Mouse (Mus musculus): ENCODE measurements around the gene Olfr237-ps1.
"Not testable (repeated sequence)": the region's sequence is repeated elsewhere in the genome, so short reads cannot be mapped to it uniquely, and the experiment has no call there.

DNA sequence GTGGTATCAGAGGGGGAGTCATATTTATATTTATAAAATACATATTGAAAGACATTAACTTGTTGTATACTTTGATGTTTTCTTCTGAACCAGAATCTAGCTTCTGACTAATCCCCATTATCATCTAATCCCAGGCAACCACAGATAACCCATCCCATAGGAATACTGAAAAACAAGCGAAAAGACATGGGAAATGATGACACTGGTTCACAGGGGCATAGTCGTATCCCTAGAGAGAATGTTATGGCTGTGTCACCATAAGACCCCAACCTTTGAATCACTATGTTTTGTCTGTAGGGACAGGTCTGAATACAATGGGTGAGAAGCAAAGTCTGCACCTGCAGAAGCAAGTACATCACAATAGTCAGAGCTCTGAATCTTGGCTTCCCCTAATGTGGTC, at the start of gene Olfr237-ps1:
- not testable (repeated sequence) for TF ChIP-seq CTCF (IDR thresholded peaks at IDR 0.05; ENCODE audit: low read depth); EP300 (optimal IDR thresholded peaks at IDR 0.05)

Data from stomach, postnatal 0 days (tissue).